Mouse (Mus musculus) brain, embryonic 14.5 days (tissue): Measurements from ENCODE around the gene Mybbp1a. TPM values are rescaled to one million over a fixed set of nuclear protein-coding genes. Genes with fewer than 3 reads are reported as not detected.

Experiments
- DNase-seq: peaks from one replicate; pipeline ENCODE4 v3.0.0-alpha.2; 2011; ENCODE audit warnings: low read depth
- CTCF ChIP-seq: fragments of 200-500 bp; IDR thresholded peaks from 2 replicates; pipeline ENCODE4 v1.5.1; 2012; ENCODE audit warnings: inconsistent platforms, mild to moderate bottlenecking, moderate library complexity, borderline replicate concordance; ENCODE audit not compliant: insufficient read depth, insufficient read length; ENCODE audit errors: extremely low read depth
- POLR2A ChIP-seq: fragments of 200-500 bp; IDR thresholded peaks from 2 replicates; pipeline ENCODE4 v1.6.1; 2012; ENCODE audit warnings: mild to moderate bottlenecking, inconsistent platforms, borderline replicate concordance; ENCODE audit not compliant: poor library complexity, insufficient read depth, insufficient read length, severe bottlenecking; ENCODE audit errors: extremely low read depth
- polyA plus RNA-seq: library from polyadenylated mRNA; depleted of rRNA; stranded (reverse); fragments of >200 nt; gene quantifications from 2 replicates; pipeline ENCODE4 v1.2.3, GENCODE M21; 2012; rRNA removed

The Mybbp1a gene
- 67.9 and 74.7 TPM in 2 replicates for polyA plus RNA-seq

DNA sequence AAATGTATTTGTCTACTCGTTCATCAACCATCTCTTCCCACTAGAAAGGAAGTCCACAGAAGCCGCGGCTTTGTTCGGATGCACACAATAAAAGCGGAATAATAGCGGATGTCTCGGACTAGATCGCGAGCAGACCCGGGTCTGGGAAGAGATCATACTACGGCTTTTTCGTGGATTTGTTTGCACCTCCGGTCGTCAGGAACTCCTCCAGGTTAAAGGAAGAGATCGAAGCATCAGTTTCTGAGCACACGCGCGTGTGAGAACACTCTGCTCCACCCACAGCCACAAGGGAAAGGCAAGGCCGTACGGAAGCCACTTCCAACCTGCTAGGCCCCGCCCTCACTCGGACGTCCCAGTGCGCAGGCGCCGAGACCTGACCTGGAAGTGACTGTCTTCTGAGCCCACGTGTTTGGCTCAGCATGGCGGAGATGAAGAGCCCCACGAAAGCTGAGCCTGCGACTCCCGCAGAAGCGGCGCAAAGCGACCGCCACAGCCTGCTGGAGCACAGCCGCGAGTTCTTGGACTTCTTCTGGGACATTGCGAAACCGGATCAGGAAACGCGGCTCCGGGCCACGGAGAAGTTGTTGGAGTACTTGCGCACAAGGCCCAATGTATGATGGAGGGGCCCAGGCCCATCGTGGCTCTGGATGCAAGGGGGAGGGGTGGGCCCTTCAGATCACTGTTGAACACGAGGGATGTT lies at the start of gene Mybbp1a:
Gene Mybbp1a (plus strand): TSS at position 391 of the 700 bp plus-strand sequence.
- DNase-seq = peak; percentile 99
- peak; percentile 84; the same call in 1 of the 2 replicates for TF ChIP-seq POLR2A
- no peak for TF ChIP-seq CTCF

DNA sequence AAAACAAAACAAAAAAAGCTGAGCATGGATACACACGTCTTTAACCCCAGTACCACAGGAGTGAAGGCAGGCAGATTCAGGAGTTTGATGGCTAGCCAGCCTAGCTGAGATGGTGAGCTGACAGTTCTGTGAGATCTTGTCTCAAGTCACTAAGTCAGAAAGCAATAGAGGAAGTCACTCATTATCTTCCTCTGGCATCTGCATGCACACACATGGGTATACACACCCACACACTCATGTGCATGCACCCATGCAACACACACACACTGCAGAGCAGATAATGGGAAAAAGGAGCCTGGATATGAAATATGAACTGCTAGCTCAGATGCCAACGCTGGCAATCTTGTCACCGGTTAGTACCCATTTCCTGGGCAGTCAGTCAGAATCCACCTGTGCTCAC lies 47.9 kb upstream of the Mybbp1a start:
- no peak for TF ChIP-seq CTCF
- TF ChIP-seq POLR2A = no peak
- no peak for DNase-seq

DNA sequence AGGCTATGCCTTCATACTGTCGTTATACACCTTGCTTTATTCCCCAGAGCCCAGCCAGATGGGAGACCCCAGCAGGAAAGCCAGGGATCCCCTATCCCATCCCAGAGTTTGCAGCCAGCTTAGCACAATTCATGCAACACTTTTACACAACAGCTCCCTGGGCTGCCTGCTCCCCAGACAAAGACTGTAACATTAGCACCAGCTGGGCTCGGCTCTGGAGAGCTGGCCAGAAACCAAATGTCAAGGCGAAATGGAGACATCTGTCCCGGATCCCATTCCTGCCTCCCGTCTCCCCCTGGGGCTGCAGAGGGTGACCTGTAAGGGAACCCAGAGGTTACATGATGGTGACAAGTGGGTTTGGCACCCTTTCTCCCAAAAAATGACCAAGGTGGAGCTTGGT lies 47.5 kb upstream of the Mybbp1a start:
- no peak for TF ChIP-seq CTCF
- no peak for TF ChIP-seq POLR2A
- peak; percentile 62 for DNase-seq

DNA sequence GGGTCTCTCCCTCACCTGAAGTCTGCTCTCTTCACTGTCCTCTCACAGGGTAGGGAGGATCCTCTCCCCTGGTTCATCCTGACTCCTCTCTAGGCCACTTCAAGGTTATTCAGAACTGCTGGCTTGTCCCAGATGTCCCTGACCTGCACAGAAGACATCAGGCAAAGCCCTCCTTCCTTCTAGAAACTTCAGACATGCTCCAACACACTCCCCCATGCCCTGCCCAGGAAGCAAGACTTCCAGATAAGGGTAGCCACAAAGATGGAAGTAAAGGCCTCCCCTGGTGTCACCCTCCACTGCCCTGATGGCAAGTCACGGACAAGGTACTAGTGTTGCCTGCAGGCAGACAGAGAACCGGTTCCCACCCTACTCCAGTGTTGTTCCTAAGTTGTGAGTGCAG lies 46.5 kb upstream of the Mybbp1a start:
- no peak for DNase-seq
- no peak for TF ChIP-seq CTCF
- TF ChIP-seq POLR2A = no peak

DNA sequence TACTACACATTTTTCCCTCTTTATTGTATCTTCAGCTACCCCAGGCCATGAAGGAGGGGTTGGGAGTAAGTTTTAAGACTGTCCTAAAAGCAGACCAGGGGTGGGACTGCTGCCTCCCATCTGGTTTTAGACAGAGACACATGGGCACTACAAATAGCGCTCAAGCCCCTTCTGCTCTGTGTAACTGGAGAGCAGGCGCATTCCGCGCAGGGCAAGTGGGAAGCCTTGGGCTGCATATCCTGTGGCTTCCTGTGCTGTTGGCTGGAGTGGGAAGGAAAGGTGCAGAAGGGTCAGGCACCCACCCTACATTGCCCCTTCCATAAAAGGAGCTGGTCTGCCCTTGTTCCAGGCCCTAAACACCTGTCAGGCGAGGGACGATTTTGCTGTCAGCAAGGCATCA lies 45.5 kb upstream of the Mybbp1a start:
- DNase-seq = no peak
- TF ChIP-seq POLR2A (no peak), CTCF (no peak)

DNA sequence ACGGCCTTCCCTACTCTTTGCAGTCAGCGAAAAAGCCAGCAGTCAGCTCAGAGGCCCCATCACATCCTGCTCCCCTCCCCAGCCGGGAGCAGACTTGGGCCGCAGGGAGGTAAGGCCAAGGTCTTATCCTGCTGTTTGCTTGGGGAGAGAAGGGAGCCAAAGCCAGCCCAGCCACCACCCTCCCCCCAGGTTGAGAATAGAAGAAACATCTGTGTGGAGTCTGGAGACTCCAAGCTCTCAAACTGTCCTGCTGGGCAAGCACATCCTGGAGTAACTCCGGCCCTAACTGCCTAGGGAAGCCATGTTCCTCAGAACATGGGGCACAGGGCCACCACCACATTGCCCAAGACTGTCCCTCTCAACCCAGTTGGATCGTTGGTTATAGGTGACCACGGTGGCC lies 44.5 kb upstream of the Mybbp1a start:
- no peak for DNase-seq
- TF ChIP-seq CTCF (no peak), POLR2A (no peak)

DNA sequence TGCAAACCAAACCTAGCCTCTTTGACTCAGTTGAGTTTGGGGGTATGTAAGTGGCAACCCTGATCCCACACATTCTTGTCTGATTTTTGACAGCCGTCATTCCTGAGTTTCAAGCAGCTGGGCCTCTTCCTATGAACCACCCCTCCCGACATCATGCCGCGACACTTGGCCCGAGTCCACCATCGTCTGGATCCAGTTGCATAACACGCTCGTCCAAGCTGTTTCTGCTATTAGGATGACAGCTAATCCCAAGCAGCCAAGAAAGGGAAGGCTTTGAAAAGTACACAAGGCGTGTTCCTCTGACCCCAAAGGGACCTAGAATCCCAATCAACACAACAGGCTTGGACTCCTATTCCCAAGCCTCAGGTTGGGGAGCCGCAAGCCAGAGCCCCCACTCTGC lies 44.1 kb upstream of the Mybbp1a start:
- peak; percentile 31 for DNase-seq
- TF ChIP-seq CTCF (no peak), POLR2A (no peak)

DNA sequence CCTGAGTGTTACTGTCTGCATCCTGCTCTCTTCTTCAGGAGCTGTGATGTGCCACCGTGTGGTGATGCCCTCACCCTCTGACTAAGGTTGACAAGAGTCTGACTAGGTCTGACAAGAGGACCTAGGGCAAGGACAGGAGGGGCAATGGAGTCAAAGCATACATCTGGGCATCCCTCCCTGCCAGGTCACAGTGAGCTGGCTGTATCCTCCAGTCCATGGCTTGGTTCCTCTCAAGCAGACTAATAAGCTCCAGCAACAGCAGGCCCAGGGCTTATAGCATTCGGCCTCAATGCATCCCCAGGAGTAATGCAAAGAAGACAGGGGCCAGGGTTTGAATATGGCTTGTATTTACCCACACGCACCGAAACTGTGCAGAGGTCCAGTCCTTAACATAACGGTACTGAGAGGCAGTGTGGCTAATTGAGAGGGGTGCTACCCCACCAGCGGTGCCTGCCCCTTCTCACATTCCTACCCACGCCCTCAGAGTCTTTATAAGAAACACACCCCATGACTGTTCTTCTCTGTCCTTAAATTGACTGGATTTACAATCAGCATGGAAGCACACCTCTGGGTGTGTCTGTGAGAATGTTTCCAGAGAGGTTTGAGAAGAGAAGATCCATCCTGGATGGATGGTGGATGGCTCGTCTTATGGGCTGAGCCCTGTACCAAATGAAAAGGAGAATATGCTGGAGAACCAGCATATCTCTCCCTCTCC lies 43.2 kb upstream of the Mybbp1a start:
- no peak for TF ChIP-seq CTCF
- TF ChIP-seq POLR2A = no peak

DNA sequence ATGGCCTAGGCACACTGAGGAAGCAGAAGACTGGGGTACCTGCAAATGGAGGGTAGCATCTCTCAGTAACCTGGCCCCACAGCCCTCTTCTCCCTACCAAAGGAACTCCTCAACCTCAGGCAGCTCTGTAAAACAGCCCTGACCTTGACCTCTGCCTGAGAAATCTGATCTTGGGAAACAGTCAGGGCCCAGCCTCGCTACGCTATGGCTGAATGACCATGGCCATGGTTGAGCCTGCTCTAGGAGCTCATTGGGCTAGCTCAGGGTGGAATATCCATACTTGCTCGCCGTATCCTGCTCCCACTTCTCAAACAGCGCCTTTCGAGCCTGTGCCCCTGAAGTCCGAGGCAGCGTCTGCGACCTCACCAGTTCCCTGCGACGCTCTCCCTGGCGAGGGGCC lies 40.1 kb upstream of the Mybbp1a start:
- DNase-seq = no peak
- TF ChIP-seq POLR2A = no peak

More for the DNA sequence above, 43.2 kb upstream of the Mybbp1a start:
- no peak for DNase-seq

DNA sequence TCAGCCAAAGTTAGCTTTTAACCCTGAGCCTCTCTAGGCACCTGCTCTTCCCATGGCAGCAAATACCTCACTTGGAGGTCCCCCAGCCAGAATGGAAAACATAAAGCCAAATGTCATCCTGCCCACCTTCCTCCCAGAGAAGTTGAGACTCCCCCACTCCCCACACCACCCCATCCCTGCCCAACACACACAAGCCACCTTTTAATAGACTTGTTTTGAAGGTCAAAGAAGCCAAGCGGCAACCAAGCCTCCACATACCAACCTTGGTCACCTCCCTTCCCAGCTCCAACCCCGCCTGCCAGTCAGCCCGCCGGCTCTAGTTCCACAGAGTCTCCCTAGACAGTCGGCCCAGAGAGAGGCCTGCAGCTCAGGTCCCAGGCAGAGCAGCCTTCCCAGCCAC lies 39.1 kb upstream of the Mybbp1a start:
- no peak for TF ChIP-seq POLR2A
- no peak for TF ChIP-seq CTCF
- no peak for DNase-seq

DNA sequence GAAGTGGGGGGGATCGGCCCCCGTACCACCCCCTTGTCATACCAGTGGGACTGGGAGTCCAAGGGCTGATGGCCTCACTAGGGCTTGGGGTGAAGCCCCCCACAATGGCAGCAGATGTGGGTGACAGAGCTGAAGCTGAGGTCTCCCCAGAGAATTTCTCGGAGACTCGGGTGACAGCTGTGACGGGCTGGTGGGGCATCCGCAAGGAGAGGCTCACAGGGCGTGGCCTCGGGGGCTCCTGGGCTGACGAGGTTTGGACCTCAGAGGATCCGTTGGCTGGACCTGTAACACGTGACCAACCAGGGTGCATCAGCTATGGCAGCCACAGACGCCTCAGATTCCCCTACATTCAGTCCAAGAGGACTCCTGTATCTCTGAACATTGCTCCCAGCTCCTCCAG lies 38.2 kb upstream of the Mybbp1a start:
- no peak for TF ChIP-seq POLR2A
- no peak for TF ChIP-seq CTCF
- no peak for DNase-seq

DNA sequence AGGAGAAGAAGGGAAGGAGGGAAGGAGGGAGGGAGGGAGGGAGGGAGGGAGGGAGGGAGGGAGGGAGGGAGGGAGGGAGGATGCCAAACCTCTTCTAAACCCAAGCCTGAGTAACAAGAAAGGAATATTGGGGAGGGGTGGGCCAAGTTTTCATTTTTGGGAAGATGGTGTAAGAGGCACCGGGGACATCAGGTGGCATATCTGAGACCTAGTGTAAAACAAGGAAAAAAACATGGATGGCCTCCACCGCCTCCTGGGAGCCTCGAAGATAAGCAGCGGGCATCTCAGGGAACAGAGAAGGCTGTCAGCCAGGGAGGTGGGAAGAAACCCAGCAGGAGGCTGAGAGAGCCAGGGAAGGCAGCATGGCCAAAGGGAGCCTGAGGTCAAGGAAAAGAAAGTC lies 35.6 kb upstream of the Mybbp1a start:
- DNase-seq = no peak
- TF ChIP-seq CTCF = no peak
- no peak for TF ChIP-seq POLR2A
